Mouse (Mus musculus): ENCODE measurements around the gene Pecam1. TPM values are rescaled to one million over a fixed set of nuclear protein-coding genes. Genes with fewer than 3 reads are reported as not detected.
"Not testable (repeated sequence)": the region's sequence is repeated elsewhere in the genome, so short reads cannot be mapped to it uniquely, and the experiment has no call there.

The Pecam1 gene
- total RNA-seq, 1 experiment from 2014 or later = 56.8 TPM

GRCm38 (mm10) chr11:106739116-106739515 lies 11.3 kb downstream of the Pecam1 start:
- no peak for ATAC-seq (replicated peaks; ENCODE audit: low read depth, poor library complexity, severe bottlenecking)

- no peak for ATAC-seq (replicated peaks; ENCODE audit: low read depth, poor library complexity, severe bottlenecking)
These were observed 13.2 kb downstream of the Pecam1 start for GRCm38 (mm10) chr11:106737178-106737621.

GRCm38 (mm10) chr11:106736614-106737013 lies 13.8 kb downstream of the Pecam1 start:
- no peak for ATAC-seq (replicated peaks; ENCODE audit: low read depth, poor library complexity, severe bottlenecking)

GRCm38 (mm10) chr11:106730714-106731113 lies 19.7 kb downstream of the Pecam1 start:
- ATAC-seq (replicated peaks; ENCODE audit: low read depth, poor library complexity, severe bottlenecking) = no peak

- ATAC-seq (replicated peaks; ENCODE audit: low read depth, poor library complexity, severe bottlenecking) = no peak
These were observed 20.8 kb downstream of the Pecam1 start for GRCm38 (mm10) chr11:106729656-106730055.

GRCm38 (mm10) chr11:106728402-106729366 lies 21.7 kb downstream of the Pecam1 start:
- 0 out of 2 replicates have a peak, but pooled peaks have one; percentile 28 for ATAC-seq (replicated peaks; ENCODE audit: low read depth, poor library complexity, severe bottlenecking)

GRCm38 (mm10) chr11:106727967-106728366 lies 22.5 kb downstream of the Pecam1 start:
- ATAC-seq (replicated peaks; ENCODE audit: low read depth, poor library complexity, severe bottlenecking) = no peak

- ATAC-seq (replicated peaks; ENCODE audit: low read depth, poor library complexity, severe bottlenecking) = not testable (repeated sequence)
These were observed 25.6 kb downstream of the Pecam1 start for GRCm38 (mm10) chr11:106724916-106725235.

GRCm38 (mm10) chr11:106724176-106724915 lies 26.1 kb downstream of the Pecam1 start:
- no peak for ATAC-seq (replicated peaks; ENCODE audit: low read depth, poor library complexity, severe bottlenecking)

GRCm38 (mm10) chr11:106723611-106724125 lies 26.8 kb downstream of the Pecam1 start:
- ATAC-seq (replicated peaks; ENCODE audit: low read depth, poor library complexity, severe bottlenecking) = no peak

- peak; percentile 75 for ATAC-seq (replicated peaks; ENCODE audit: low read depth, poor library complexity, severe bottlenecking)
These were observed 27.5 kb downstream of the Pecam1 start for GRCm38 (mm10) chr11:106722831-106723361.

- no peak for ATAC-seq (replicated peaks; ENCODE audit: low read depth, poor library complexity, severe bottlenecking)
These were observed 30.0 kb downstream of the Pecam1 start for GRCm38 (mm10) chr11:106720379-106720778.

- ATAC-seq (replicated peaks; ENCODE audit: low read depth, poor library complexity, severe bottlenecking) = 0 out of 2 replicates have a peak, but pooled peaks have one; percentile 5
These were observed 33.9 kb downstream of the Pecam1 start for GRCm38 (mm10) chr11:106716568-106716967.

- peak; percentile 80 for ATAC-seq (replicated peaks; ENCODE audit: low read depth, poor library complexity, severe bottlenecking)
These were observed 35.4 kb downstream of the Pecam1 start for GRCm38 (mm10) chr11:106715066-106715465.

GRCm38 (mm10) chr11:106710789-106711188 lies 39.6 kb downstream of the Pecam1 start:
- no peak for ATAC-seq (replicated peaks; ENCODE audit: low read depth, poor library complexity, severe bottlenecking)

- no peak for ATAC-seq (replicated peaks; ENCODE audit: low read depth, poor library complexity, severe bottlenecking)
These were observed 41.0 kb downstream of the Pecam1 start for GRCm38 (mm10) chr11:106709227-106709985.

GRCm38 (mm10) chr11:106707866-106708265 lies 42.6 kb downstream of the Pecam1 start:
- no peak for ATAC-seq (replicated peaks; ENCODE audit: low read depth, poor library complexity, severe bottlenecking)

- no peak for ATAC-seq (replicated peaks; ENCODE audit: low read depth, poor library complexity, severe bottlenecking)
These were observed 43.3 kb downstream of the Pecam1 start for GRCm38 (mm10) chr11:106707085-106707484.

GRCm38 (mm10) chr11:106706212-106706611 lies 44.2 kb downstream of the Pecam1 start:
- ATAC-seq (replicated peaks; ENCODE audit: low read depth, poor library complexity, severe bottlenecking) = no peak
